Mouse (Mus musculus): ENCODE results near the gene Slco3a1. TPM values are rescaled to one million over a fixed set of nuclear protein-coding genes. Genes with fewer than 3 reads are reported as not detected.

Slco3a1 gene
- total and polyA plus RNA-seq, 3 experiments = 0.04 to 0.35 TPM; not detected in 1

DNA sequence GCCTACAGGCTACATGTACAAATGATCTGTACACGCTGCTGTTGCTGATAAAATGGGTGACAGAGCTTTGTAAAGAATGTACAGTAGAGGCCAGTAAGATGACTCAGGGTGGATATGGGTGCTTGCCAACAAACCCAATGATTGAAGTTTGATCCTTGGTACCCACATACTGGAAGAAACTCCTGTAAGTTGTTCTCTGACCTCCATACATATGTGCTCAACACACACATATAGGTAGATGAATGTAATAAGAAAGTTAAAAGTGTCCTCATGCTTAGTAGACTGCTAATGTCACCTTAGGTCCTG lies 284.5 kb downstream of the Slco3a1 start:
- H3K36me3 ChIP-seq (replicated peaks in 1 of 2; ENCODE audit: control insufficient read depth in 1 of 2, insufficient read depth in 1 of 2, low read length in 1 of 2) = no peaks in the 10 kb centered on the region
- H3K27ac ChIP-seq (ENCODE audit: insufficient read depth, low read depth) = no peak overlapping the region
- H3K79me2 ChIP-seq (replicated peaks; ENCODE audit: control insufficient read depth, extremely low read depth, insufficient read depth, poor library complexity, severe bottlenecking) = no peaks in the 10 kb centered on the region
- H3K4me2 ChIP-seq (ENCODE audit: insufficient read depth, low read depth, poor library complexity, severe bottlenecking) = no peak overlapping the region
- H3K4me3 ChIP-seq (replicated peaks in 1 of 3; ENCODE audit: low read depth in 2 of 3, low read length in 2 of 3, poor library complexity in 1 of 3) = no peak overlapping the region
- in situ Hi-C loops (cut with MboI; ENCODE audit: low pct_ligation_motif_present, low pct_unique_long_range_greater_than_20kb, low sequenced_read_pairs) (no loop called here), dilution Hi-C loops (cut with MboI; ENCODE audit: extremely low pct_ligation_motif_present, extremely low pct_unique_long_range_greater_than_20kb, low sequenced_read_pairs) (no loop called here)
- no peak overlapping the region for H3K9ac ChIP-seq (ENCODE audit: insufficient read depth, low read depth)
- TF ChIP-seq ZC3H11A (IDR thresholded peaks at IDR 0.05; ENCODE audit: low read depth, low read length) = no peak
- no peak for TF ChIP-seq KAT2A (IDR thresholded peaks at IDR 0.05; ENCODE audit: insufficient replicate concordance, low read length)
- TF ChIP-seq RAD21 (IDR thresholded peaks at IDR 0.05; ENCODE audit: low read depth, low read length) = no peak
- no peak for TF ChIP-seq SMC3 (IDR thresholded peaks at IDR 0.05; ENCODE audit: low read depth, low read length)
- no peak for TF ChIP-seq MYC (IDR thresholded peaks at IDR 0.05; ENCODE audit: low read depth, low read length)
- TF ChIP-seq JUND (conservative IDR thresholded peaks at IDR 0.05; ENCODE audit: low read depth, low read length) = no peak
- no peak for TF ChIP-seq CHD2 (IDR thresholded peaks at IDR 0.05; ENCODE audit: low read length)
- no peak for TF ChIP-seq NRF1 (IDR thresholded peaks at IDR 0.05; ENCODE audit: low read depth, low read length)
- no peak for TF ChIP-seq TCF12 (IDR thresholded peaks at IDR 0.05; ENCODE audit: low read depth, low read length)
- no peak for TF ChIP-seq E2F4 (IDR thresholded peaks at IDR 0.05; ENCODE audit: insufficient replicate concordance, low read depth, low read length)
- H3K9me3 ChIP-seq (replicated peaks; ENCODE audit: low read length) = no peaks in the 10 kb centered on the region
- no peak for DNase-seq (ENCODE audit: extremely low read depth)
- H3K27me3 ChIP-seq (replicated peaks) = peaks cover 65% of the 10 kb centered on the region
- H3K4me1 ChIP-seq (ENCODE audit: control insufficient read depth in 1 of 2, insufficient read depth in 2 of 2) = no peaks in the 10 kb centered on the region

DNA sequence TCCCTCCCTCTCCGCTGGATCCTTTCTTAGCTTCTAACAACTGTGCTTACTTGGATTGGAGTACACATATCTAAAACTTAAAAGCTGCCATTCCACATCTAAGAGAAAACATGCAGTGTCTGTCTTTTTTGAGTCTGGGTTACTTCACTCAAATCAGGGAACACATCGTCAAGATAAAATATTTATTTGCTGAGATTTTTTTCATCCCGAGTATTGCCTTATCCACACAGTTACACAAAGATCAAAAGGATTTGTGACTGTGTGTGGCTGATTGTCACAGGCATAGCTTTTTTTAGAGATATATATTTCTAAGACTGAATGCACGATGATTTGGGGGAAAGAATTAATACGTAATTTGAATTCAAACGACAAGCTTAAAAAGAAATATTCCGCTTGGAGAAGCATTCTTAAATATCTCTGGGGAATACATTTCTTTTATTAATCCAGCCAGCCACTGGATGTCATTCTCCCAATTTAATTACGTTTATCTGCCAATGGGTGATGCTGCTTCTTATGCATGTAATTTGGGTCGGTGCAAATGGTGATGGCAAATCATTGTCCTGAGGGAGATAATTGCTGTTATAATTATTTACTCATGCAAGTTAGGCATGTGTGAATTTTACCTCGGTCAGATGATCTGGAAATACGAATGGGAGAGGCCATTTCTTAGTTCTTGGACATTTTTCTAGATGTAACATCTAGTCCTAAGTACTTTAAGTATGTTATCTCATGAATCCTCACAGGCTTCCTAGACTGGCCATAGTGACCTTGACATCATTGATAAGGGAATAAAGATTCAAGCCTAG lies 285.1 kb downstream of the Slco3a1 start:
- H3K36me3 ChIP-seq (replicated peaks in 1 of 2; ENCODE audit: control insufficient read depth in 1 of 2, insufficient read depth in 1 of 2, low read length in 1 of 2) = no peaks in the 10 kb centered on the region
- no peak overlapping the region for H3K9ac ChIP-seq (ENCODE audit: insufficient read depth, low read depth)
- H3K27ac ChIP-seq (ENCODE audit: insufficient read depth, low read depth) = no peak overlapping the region
- dilution Hi-C loops (cut with MboI; ENCODE audit: extremely low pct_ligation_motif_present, extremely low pct_unique_long_range_greater_than_20kb, low sequenced_read_pairs) (no loop called here), in situ Hi-C loops (cut with MboI; ENCODE audit: low pct_ligation_motif_present, low pct_unique_long_range_greater_than_20kb, low sequenced_read_pairs) (no loop called here)
- no peak overlapping the region for H3K4me2 ChIP-seq (ENCODE audit: insufficient read depth, low read depth, poor library complexity, severe bottlenecking)
- TF ChIP-seq MEF2A (IDR thresholded peaks at IDR 0.05; ENCODE audit: borderline replicate concordance, low read depth, low read length) = no peak
- TF ChIP-seq UBTF (IDR thresholded peaks at IDR 0.05; ENCODE audit: low read depth, low read length) = no peak
- H3K27me3 ChIP-seq (replicated peaks) = peaks cover 59% of the 10 kb centered on the region
- H3K9me3 ChIP-seq (replicated peaks; ENCODE audit: low read length) = no peaks in the 10 kb centered on the region
- H3K4me1 ChIP-seq (ENCODE audit: control insufficient read depth in 1 of 2, insufficient read depth in 2 of 2) = no peaks in the 10 kb centered on the region
- no peaks in the 10 kb centered on the region for H3K79me2 ChIP-seq (replicated peaks; ENCODE audit: control insufficient read depth, extremely low read depth, insufficient read depth, poor library complexity, severe bottlenecking)
- DNase-seq (ENCODE audit: extremely low read depth) = no peak
- H3K4me3 ChIP-seq (replicated peaks in 1 of 3; ENCODE audit: low read depth in 2 of 3, low read length in 2 of 3, poor library complexity in 1 of 3) = no peak overlapping the region
